Mouse (Mus musculus): ENCODE results near the gene Traf3ip1. TPM values are rescaled to one million over a fixed set of nuclear protein-coding genes. Genes with fewer than 3 reads are reported as not detected.

The Traf3ip1 gene
- polyA plus RNA-seq, 1 experiment from 2014 or later, result 4.3 TPM

- Histone ChIP-seq H3K4me3 (ENCODE audit: low read depth, low read length) (no peak overlapping the region), H3K9me3 (replicated peaks; ENCODE audit: control insufficient read depth, low read length) (no peaks in the 10 kb centered on the region), H3K36me3 (ENCODE audit: control insufficient read depth, insufficient read depth, low read length) (0 out of 2 replicates have a peak, but pooled peaks cover 3% of the 10 kb centered on the region), H3K27me3 (ENCODE audit: control insufficient read depth, insufficient read depth, low read length) (no peaks in the 10 kb centered on the region), H3K4me1 (ENCODE audit: control insufficient read depth, insufficient read depth, low read length) (no peaks in the 10 kb centered on the region), H3K4me2 (no peak overlapping the region), H3K27ac (ENCODE audit: low read depth, low read length) (no peak overlapping the region), H3K9ac (ENCODE audit: low read depth, low read length) (no peak overlapping the region)
- no peak for ATAC-seq (replicated peaks; ENCODE audit: insufficient number of reproducible peaks, low FRiP score, low TSS enrichment)
- WGBS (ENCODE audit: insufficient replicate concordance), result 18% methylated on average over 3 of the region's 3 CpGs
These were observed 69.6 kb downstream of the Traf3ip1 start for GRCm38 (mm10) chr1:91564004-91564403.

- ATAC-seq (replicated peaks; ENCODE audit: insufficient number of reproducible peaks, low FRiP score, low TSS enrichment), result no peak
- Histone ChIP-seq H3K4me3 (ENCODE audit: low read depth, low read length) (no peak overlapping the region), H3K27ac (ENCODE audit: low read depth, low read length) (no peak overlapping the region), H3K9me3 (replicated peaks; ENCODE audit: control insufficient read depth, low read length) (no peaks in the 10 kb centered on the region), H3K4me2 (no peak overlapping the region), H3K9ac (ENCODE audit: low read depth, low read length) (no peak overlapping the region), H3K36me3 (ENCODE audit: control insufficient read depth, insufficient read depth, low read length) (0 out of 2 replicates have a peak, but pooled peaks cover 3% of the 10 kb centered on the region), H3K4me1 (ENCODE audit: control insufficient read depth, insufficient read depth, low read length) (no peaks in the 10 kb centered on the region), H3K27me3 (ENCODE audit: control insufficient read depth, insufficient read depth, low read length) (no peaks in the 10 kb centered on the region)
- 54% methylated on average over 6 of the region's 6 CpGs for WGBS (ENCODE audit: insufficient replicate concordance)
These were observed 70.2 kb downstream of the Traf3ip1 start for GRCm38 (mm10) chr1:91564598-91564997.

- no peak for ATAC-seq (replicated peaks; ENCODE audit: insufficient number of reproducible peaks, low FRiP score, low TSS enrichment)
- WGBS (ENCODE audit: insufficient replicate concordance), result 74% methylated on average over 2 of the region's 2 CpGs
- Histone ChIP-seq H3K4me1 (ENCODE audit: control insufficient read depth, insufficient read depth, low read length) (no peaks in the 10 kb centered on the region), H3K9ac (ENCODE audit: low read depth, low read length) (no peak overlapping the region), H3K9me3 (replicated peaks; ENCODE audit: control insufficient read depth, low read length) (no peaks in the 10 kb centered on the region), H3K27ac (ENCODE audit: low read depth, low read length) (no peak overlapping the region), H3K4me3 (ENCODE audit: low read depth, low read length) (no peak overlapping the region), H3K4me2 (no peak overlapping the region), H3K36me3 (ENCODE audit: control insufficient read depth, insufficient read depth, low read length) (no peaks in the 10 kb centered on the region), H3K27me3 (ENCODE audit: control insufficient read depth, insufficient read depth, low read length) (peaks cover 3% of the 10 kb centered on the region; the same call in 1 of the 2 replicates)
These were observed 72.8 kb downstream of the Traf3ip1 start for GRCm38 (mm10) chr1:91567269-91567668.

- Histone ChIP-seq H3K36me3 (ENCODE audit: control insufficient read depth, insufficient read depth, low read length) (no peaks in the 10 kb centered on the region), H3K4me3 (ENCODE audit: low read depth, low read length) (no peak overlapping the region), H3K4me1 (ENCODE audit: control insufficient read depth, insufficient read depth, low read length) (no peaks in the 10 kb centered on the region), H3K27me3 (ENCODE audit: control insufficient read depth, insufficient read depth, low read length) (peaks cover 3% of the 10 kb centered on the region; the same call in 1 of the 2 replicates), H3K27ac (ENCODE audit: low read depth, low read length) (no peak overlapping the region), H3K9me3 (replicated peaks; ENCODE audit: control insufficient read depth, low read length) (no peaks in the 10 kb centered on the region), H3K4me2 (no peak overlapping the region), H3K9ac (ENCODE audit: low read depth, low read length) (no peak overlapping the region)
- ATAC-seq (replicated peaks; ENCODE audit: insufficient number of reproducible peaks, low FRiP score, low TSS enrichment), result no peak
- WGBS (ENCODE audit: insufficient replicate concordance), result 77% methylated on average over 10 of the region's 10 CpGs
These were observed 78.0 kb downstream of the Traf3ip1 start for GRCm38 (mm10) chr1:91572458-91572857.

- H3K4me2 ChIP-seq, result no peak overlapping the region
- WGBS (ENCODE audit: insufficient replicate concordance), result 65% methylated on average over 3 of the region's 3 CpGs
- peaks cover 6% of the 10 kb centered on the region; the same call in 1 of the 2 replicates for H3K4me1 ChIP-seq (ENCODE audit: control insufficient read depth, insufficient read depth, low read length)
- no peak overlapping the region for H3K4me3 ChIP-seq (ENCODE audit: low read depth, low read length)
- H3K9ac ChIP-seq (ENCODE audit: low read depth, low read length), result no peak overlapping the region
- ATAC-seq (replicated peaks; ENCODE audit: insufficient number of reproducible peaks, low FRiP score, low TSS enrichment), result no peak
- no peak overlapping the region for H3K27ac ChIP-seq (ENCODE audit: low read depth, low read length)
- H3K27me3 ChIP-seq (ENCODE audit: control insufficient read depth, insufficient read depth, low read length), result peaks cover 3% of the 10 kb centered on the region; the same call in 1 of the 2 replicates
- H3K36me3 ChIP-seq (ENCODE audit: control insufficient read depth, insufficient read depth, low read length), result no peaks in the 10 kb centered on the region
- no peaks in the 10 kb centered on the region for H3K9me3 ChIP-seq (replicated peaks; ENCODE audit: control insufficient read depth, low read length)
These were observed 79.8 kb downstream of the Traf3ip1 start for GRCm38 (mm10) chr1:91574208-91574607.

- H3K4me2 ChIP-seq, result no peak overlapping the region
- H3K36me3 ChIP-seq (ENCODE audit: control insufficient read depth, insufficient read depth, low read length), result no peaks in the 10 kb centered on the region
- 50% methylated on average over 7 of the region's 7 CpGs for WGBS (ENCODE audit: insufficient replicate concordance)
- no peaks in the 10 kb centered on the region for H3K27me3 ChIP-seq (ENCODE audit: control insufficient read depth, insufficient read depth, low read length)
- no peak overlapping the region for H3K4me3 ChIP-seq (ENCODE audit: low read depth, low read length)
- H3K9ac ChIP-seq (ENCODE audit: low read depth, low read length), result no peak overlapping the region
- no peaks in the 10 kb centered on the region for H3K9me3 ChIP-seq (replicated peaks; ENCODE audit: control insufficient read depth, low read length)
- peaks cover 8% of the 10 kb centered on the region; the same call in 1 of the 2 replicates for H3K4me1 ChIP-seq (ENCODE audit: control insufficient read depth, insufficient read depth, low read length)
- no peak overlapping the region for H3K27ac ChIP-seq (ENCODE audit: low read depth, low read length)
- no peak for ATAC-seq (replicated peaks; ENCODE audit: insufficient number of reproducible peaks, low FRiP score, low TSS enrichment)
These were observed 83.6 kb downstream of the Traf3ip1 start for GRCm38 (mm10) chr1:91577883-91578517.

Other genes starting within 250 kb of the Traf3ip1 start
- gene Ube2f, start 244.3 kb upstream of the Traf3ip1 start, polyA plus RNA-seq (2014; fragmentation: Nextera tagmentation; extraction: Ambion mirVana), result 71.6 and 75.7 TPM in 2 replicates
- gene Scly, start 196.3 kb upstream of the Traf3ip1 start, polyA plus RNA-seq (2014; fragmentation: Nextera tagmentation; extraction: Ambion mirVana), result 12.6 and 18.2 TPM in 2 replicates
- gene Espnl, start 172.6 kb upstream of the Traf3ip1 start, polyA plus RNA-seq (2014; fragmentation: Nextera tagmentation; extraction: Ambion mirVana), result 0.06 and 0.17 TPM in 2 replicates
- 45.8 and 49.7 TPM in 2 replicates for gene Klhl30, start 143.6 kb upstream of the Traf3ip1 start, polyA plus RNA-seq (2014; fragmentation: Nextera tagmentation; extraction: Ambion mirVana)
- gene Erfe, start 128.2 kb upstream of the Traf3ip1 start, polyA plus RNA-seq (2014; fragmentation: Nextera tagmentation; extraction: Ambion mirVana), result 0.90 and 2.4 TPM in 2 replicates
- gene Ilkap, start 95.8 kb upstream of the Traf3ip1 start, polyA plus RNA-seq (2014; fragmentation: Nextera tagmentation; extraction: Ambion mirVana), result 110 and 122 TPM in 2 replicates
- 55.2 and 55.7 TPM in 2 replicates for gene Hes6, start 80.6 kb upstream of the Traf3ip1 start, polyA plus RNA-seq (2014; fragmentation: Nextera tagmentation; extraction: Ambion mirVana)
- gene Per2, start 35.3 kb upstream of the Traf3ip1 start, polyA plus RNA-seq (2014; fragmentation: Nextera tagmentation; extraction: Ambion mirVana), result 2.8 and 4.5 TPM in 2 replicates
- 8.9 and 9.1 TPM in 2 replicates for gene Asb1, start 45.9 kb downstream of the Traf3ip1 start, polyA plus RNA-seq (2014; fragmentation: Nextera tagmentation; extraction: Ambion mirVana)

All from heart, embryonic 11.5 days (tissue).